ENCODE assay signal across 8 mouse cellular contexts in the genomic region with DNA sequence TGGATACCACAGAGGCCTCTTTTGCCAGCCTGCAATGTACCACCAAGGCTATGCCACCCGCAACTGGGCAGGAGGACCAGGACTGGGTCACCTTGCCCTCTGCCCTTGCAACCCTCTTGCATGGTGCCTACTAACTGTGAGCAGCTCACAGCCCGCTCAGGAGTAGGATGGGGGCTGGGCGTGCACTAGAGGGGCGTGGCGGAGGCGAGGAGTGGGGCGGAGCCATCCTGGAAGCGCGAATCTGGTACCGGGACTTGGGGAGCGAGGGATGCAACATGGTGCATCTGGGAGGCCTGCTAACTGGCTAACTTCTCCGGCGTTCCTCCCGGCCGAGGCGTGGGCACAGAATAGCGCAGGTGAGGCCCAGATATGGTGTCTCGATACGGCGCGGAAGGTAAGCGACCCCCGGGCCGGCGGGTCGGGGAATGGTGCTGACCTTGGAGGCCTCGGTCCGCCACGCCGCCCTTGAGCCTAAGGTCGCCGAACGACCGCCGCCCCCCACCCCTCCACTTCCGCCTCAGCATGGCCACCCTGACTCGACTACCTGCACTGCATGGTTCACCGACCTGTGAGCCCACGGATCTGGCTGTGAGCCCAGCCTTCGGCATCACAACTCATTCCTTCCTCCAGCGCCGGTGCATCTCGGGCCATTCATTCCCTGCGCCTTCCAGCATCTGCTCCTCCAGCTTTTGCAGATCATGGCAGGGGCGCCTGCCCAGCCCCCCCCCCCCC. TPM values are rescaled to one million over a fixed set of nuclear protein-coding genes. Genes with fewer than 3 reads are reported as not detected.
DNase-seq lines count a peak whose midpoint lies in the region; ATAC-seq and TF ChIP-seq lines count a peak whose summit lies in the region.

No protein-coding gene starts in this region.

- no peaks in the 10 kb centered on the region for H3K27me3 ChIP-seq in heart, adult 2 months (ENCODE audit: control insufficient read depth, insufficient read depth, low read length)
- no peaks in the 10 kb centered on the region for H3K27me3 ChIP-seq in limb, embryonic 12.5 days
- H3K27me3 ChIP-seq in midbrain, embryonic 13.5 days: no peaks in the 10 kb centered on the region
- H3K27me3 ChIP-seq in spleen, adult 2 months (ENCODE audit: control insufficient read depth, insufficient read depth, low read length): no peaks in the 10 kb centered on the region

- 1% methylated on average over 45 of the region's 45 CpGs for WGBS in heart, adult 2 months
- under 1% methylated on average over 44 of the region's 45 CpGs for WGBS in limb, embryonic 12.5 days
- 2% methylated on average over 45 of the region's 45 CpGs for WGBS in midbrain, embryonic 13.5 days
- 1% methylated on average over 43 of the region's 45 CpGs for WGBS in spleen, adult 2 months

- no peak for TF ChIP-seq EP300 in heart, adult 2 months (IDR thresholded peaks at IDR 0.05; ENCODE audit: insufficient read depth, low read depth, low read length)

- H3K9me3 ChIP-seq in limb, embryonic 12.5 days: peaks cover 4% of the 10 kb centered on the region; the same call in 1 of the 2 replicates
- H3K9me3 ChIP-seq in midbrain, embryonic 13.5 days: no peaks in the 10 kb centered on the region

- TF ChIP-seq CTCF in heart, adult 2 months (IDR thresholded peaks at IDR 0.05): no peak
- no peak for TF ChIP-seq CTCF in spleen, adult 2 months (IDR thresholded peaks at IDR 0.05; ENCODE audit: extremely low read depth, insufficient read depth, insufficient read length, insufficient replicate concordance)

- peak overlapping the region; percentile 82 for H3K4me2 ChIP-seq in limb, embryonic 12.5 days
- peak overlapping the region; percentile 86 for H3K4me2 ChIP-seq in midbrain, embryonic 13.5 days (replicated peaks)

- peak; percentile 20 to 66 for DNase-seq in adrenal gland, adult (ENCODE audit: inconsistent age in 2 of 2, low spot score in 1 of 2)
- no peak for DNase-seq in adrenal gland, postnatal 4 days (ENCODE audit: low spot score in 2 of 2)
- DNase-seq in embryo, embryonic 10.5 days (ENCODE audit: low spot score): peak; percentile 89
- peak; percentile 44 to 61 for DNase-seq in heart, adult 2 months
- DNase-seq in kidney, adult 9 months: peak; percentile 45
- DNase-seq in spleen, adult 2 months (ENCODE audit: low read depth in 1 of 2, low spot score in 2 of 2): peak; percentile 7 to 45

- TF ChIP-seq POLR2A in heart, adult 2 months (IDR thresholded peaks at IDR 0.05; ENCODE audit: insufficient read depth, low read depth, low read length): no peak
- no peak for TF ChIP-seq POLR2A in spleen, adult 2 months (IDR thresholded peaks at IDR 0.05; ENCODE audit: low read depth, low read length)

- H3K27ac ChIP-seq in heart, adult 2 months: no peak overlapping the region
- no peak overlapping the region; the same call in 1 of the 2 replicates for H3K27ac ChIP-seq in limb, embryonic 12.5 days
- no peak overlapping the region for H3K27ac ChIP-seq in midbrain, embryonic 13.5 days
- H3K27ac ChIP-seq in spleen, adult 2 months (ENCODE audit: insufficient read depth, low read length): no peak overlapping the region

- peak overlapping the region; percentile 42 for H3K4me3 ChIP-seq in heart, adult 2 months
- peak overlapping the region; percentile 64 for H3K4me3 ChIP-seq in limb, embryonic 12.5 days (replicated peaks)
- H3K4me3 ChIP-seq in midbrain, embryonic 13.5 days (replicated peaks): peak overlapping the region; percentile 71
- peak overlapping the region; percentile 73 for H3K4me3 ChIP-seq in spleen, adult 2 months (ENCODE audit: extremely low read depth, insufficient read depth, insufficient read length)

- no peaks in the 10 kb centered on the region for H3K36me3 ChIP-seq in heart, adult 2 months (ENCODE audit: control insufficient read depth, insufficient read depth, low read length)
- peaks cover 6% of the 10 kb centered on the region; the same call in 1 of the 2 replicates for H3K36me3 ChIP-seq in limb, embryonic 12.5 days
- H3K36me3 ChIP-seq in midbrain, embryonic 13.5 days: no peaks in the 10 kb centered on the region
- no peaks in the 10 kb centered on the region for H3K36me3 ChIP-seq in spleen, adult 2 months (ENCODE audit: control insufficient read depth, insufficient read depth, low read length)

- peak overlapping the region; percentile 22 for H3K9ac ChIP-seq in heart, adult 2 months (ENCODE audit: low read depth, low read length)
- peak overlapping the region; percentile 65 for H3K9ac ChIP-seq in limb, embryonic 12.5 days (replicated peaks)
- peak overlapping the region; percentile 74 for H3K9ac ChIP-seq in midbrain, embryonic 13.5 days (replicated peaks)

- peak; percentile 96 for ATAC-seq in limb, embryonic 12.5 days (ENCODE audit: insufficient number of reproducible peaks, insufficient read depth, low FRiP score, low TSS enrichment, low read depth)
- ATAC-seq in midbrain, embryonic 13.5 days: peak; percentile 98

- H3K4me1 ChIP-seq in heart, adult 2 months (ENCODE audit: control insufficient read depth, insufficient read depth, low read length): no peaks in the 10 kb centered on the region
- 0 out of 2 replicates have a peak, but pooled peaks cover 2% of the 10 kb centered on the region for H3K4me1 ChIP-seq in limb, embryonic 12.5 days (replicated peaks)
- H3K4me1 ChIP-seq in midbrain, embryonic 13.5 days (replicated peaks): peaks cover 13% of the 10 kb centered on the region; the same call in 1 of the 2 replicates
- no peaks in the 10 kb centered on the region for H3K4me1 ChIP-seq in spleen, adult 2 months (ENCODE audit: control insufficient read depth, insufficient read depth, insufficient read length)

- H3K79me2 ChIP-seq in heart, adult 2 months (replicated peaks; ENCODE audit: control insufficient read depth, insufficient read depth, low read length): no peaks in the 10 kb centered on the region

- intact Hi-C loops in heart, adult 2 months (cut with DNase I): no loop called here

RNA-seq across cellular contexts. Expression of a gene that starts 59.7 kb away (rescaled TPM):
- total RNA-seq in adrenal gland, postnatal 4 days (2021): 100 to 1,000 TPM; 369 to 394 TPM
- total RNA-seq in heart, adult 2 months (2021): 100 to 1,000 TPM; 243 to 262 TPM
- 71.4 and 114 TPM in 2 replicates for polyA plus RNA-seq in heart, adult 2 months (2012; rRNA removed)
- 416 and 425 TPM in 2 replicates for polyA plus RNA-seq in limb, embryonic 12.5 days (2016; fragmentation: Nextera tagmentation; extraction: Ambion mirVana)
- polyA plus RNA-seq in midbrain, embryonic 13.5 days (2015; fragmentation: Nextera tagmentation; extraction: Ambion mirVana): 435 and 460 TPM in 2 replicates
- polyA plus RNA-seq in spleen, adult 2 months (2012; rRNA removed): 114 and 130 TPM in 2 replicates

Comparison
In these comparisons a context has a peak if more than half of its experiments do, and no peak if none do; other contexts are left out.
1. DNase-seq: peak in adrenal gland, adult (2 of 2), embryo, embryonic 10.5 days (single experiment), heart, adult 2 months (2 of 2), kidney, adult 9 months (single experiment) and spleen, adult 2 months (2 of 2); none in adrenal gland, postnatal 4 days (0 of 2).
2. H3K9ac ChIP-seq: peak in every context shown above with its lines; median percentile 74 in midbrain, embryonic 13.5 days; 65 in limb, embryonic 12.5 days; 22 in heart, adult 2 months.
3. Peak in every context shown above with its lines, with median percentiles within 50 percentile points of each other: H3K4me3 ChIP-seq.